Mouse (Mus musculus) spleen, postnatal 14 days (tissue): Measurements from ENCODE around the gene Rgs9.

ENCODE experiments used
- DNase-seq, 2 experiments: peaks; one replicate each; pipeline ENCODE4 v3.0.0; 2021 to 2022; ENCODE audit warnings: low spot score in 2 of 2

The Rgs9 gene

GRCm38 (mm10) chr11:109175376-109175969 is 122.5 kb downstream of the Rgs9 start:
- DNase-seq, result no peak
